Mouse (Mus musculus) urinary bladder, postnatal 25 days (tissue): ENCODE results near the gene Zkscan5.
"Not testable (repeated sequence)": the region's sequence is repeated elsewhere in the genome, so short reads cannot be mapped to it uniquely, and the experiment has no call there.

ENCODE experiments used
- DNase-seq: peaks from one replicate; pipeline ENCODE4 v3.0.0; 2022; ENCODE audit warnings: low spot score

The Zkscan5 gene

GRCm38 (mm10) chr5:145213505-145213904 is 9.1 kb downstream of the Zkscan5 start:
- no peak for DNase-seq

DNA sequence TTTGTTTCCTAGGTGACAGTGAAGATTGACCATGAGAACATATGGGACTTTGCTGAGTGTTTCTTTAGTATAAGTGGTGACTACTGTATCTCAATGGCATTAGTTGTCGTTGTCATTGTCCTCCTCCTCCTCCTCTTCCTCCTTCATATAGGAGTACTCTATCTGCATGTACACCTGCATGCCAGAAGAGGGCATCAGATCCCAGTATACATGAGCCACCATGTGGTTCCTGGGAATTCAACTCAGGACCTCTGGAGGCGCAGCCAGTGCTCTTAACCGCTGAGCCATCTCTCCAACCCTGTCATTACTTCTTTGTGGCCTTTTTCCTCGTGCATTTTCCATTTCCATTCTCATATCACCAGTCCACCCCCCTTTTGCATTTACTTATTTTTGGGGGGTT is 10.3 kb downstream of the Zkscan5 start:
- no peak for DNase-seq

DNA sequence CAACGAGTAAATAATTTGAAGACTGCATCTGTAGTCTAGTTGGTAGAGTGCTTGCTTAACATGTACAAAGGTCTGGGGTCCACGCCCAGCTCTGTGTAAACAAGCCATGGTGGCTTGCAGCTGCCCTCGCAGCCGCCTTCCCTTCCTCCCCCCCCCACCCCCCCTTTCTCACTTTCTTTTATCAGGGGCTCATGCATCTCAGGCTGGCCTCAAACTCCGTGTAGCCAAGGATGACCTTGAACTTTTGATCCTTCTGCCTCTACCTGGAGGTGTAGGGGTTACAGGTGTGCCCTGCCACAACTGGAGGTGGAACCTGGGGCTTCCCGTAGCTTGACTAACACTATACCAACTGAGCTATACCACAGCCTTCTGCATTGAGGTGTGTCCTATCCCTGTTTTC is 13.4 kb downstream of the Zkscan5 start:
- DNase-seq, result no peak

DNA sequence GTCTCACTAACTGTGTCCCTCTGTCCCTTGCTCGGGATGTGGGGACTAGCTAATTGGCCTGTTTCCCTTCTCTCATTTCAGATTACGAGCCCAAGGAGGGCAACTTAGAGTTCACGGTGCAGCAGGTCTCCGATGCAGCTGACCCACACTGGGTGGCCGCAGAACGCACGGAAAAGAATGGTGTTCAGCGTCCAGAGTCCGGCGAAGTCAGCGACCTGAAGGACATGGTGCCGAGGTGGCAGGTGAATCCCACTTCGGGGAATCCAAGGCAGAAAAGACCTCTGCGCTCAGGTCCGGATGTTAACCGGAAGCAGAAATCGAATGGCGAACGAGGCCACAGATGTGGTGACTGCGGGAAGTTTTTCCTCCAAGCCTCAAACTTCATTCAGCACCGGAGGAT is 13.8 kb downstream of the Zkscan5 start:
- no peak for DNase-seq

- DNase-seq, result no peak
These were observed 14.3 kb downstream of the Zkscan5 start for GRCm38 (mm10) chr5:145218671-145219070.

DNA sequence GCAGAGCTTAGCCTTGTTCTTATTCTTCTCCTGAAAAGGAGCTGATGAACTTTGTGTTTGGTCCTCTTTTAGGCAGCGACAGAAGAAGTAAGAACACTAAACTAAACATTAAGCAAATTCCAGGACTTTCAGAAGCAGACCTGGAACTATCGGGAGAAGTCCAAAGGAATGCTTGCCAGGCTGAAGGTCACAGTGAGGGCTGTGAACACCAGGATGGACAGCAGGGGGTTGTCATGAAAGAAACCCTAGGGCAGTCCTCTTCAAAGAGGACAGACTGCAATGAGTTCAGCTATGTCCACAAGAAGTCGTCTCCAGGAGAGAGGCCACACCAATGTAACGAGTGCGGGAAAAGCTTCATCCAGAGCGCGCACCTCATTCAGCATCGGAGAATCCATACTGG is 15.6 kb downstream of the Zkscan5 start:
- DNase-seq, result no peak

- no peak for DNase-seq
These were observed 18.5 kb downstream of the Zkscan5 start for GRCm38 (mm10) chr5:145222840-145223239.

DNA sequence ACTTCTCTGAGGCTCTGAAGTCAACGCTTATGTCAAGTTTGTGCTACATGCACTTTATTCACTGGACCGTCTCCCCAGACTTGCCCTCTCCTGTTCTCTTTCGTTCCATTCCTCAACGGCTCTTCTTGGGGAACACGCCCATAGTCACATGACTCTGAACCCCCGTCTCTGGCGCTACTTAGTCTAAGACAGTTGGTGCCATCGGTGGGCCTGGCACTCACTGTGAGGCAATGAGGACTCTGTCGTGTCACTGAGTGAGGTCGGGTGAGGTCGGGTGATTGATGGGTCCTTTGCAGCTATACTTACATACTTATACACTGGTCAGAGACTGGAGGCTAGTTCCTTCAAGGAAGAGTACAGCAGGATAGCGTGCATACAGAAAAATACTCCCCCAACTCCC is 19.0 kb downstream of the Zkscan5 start:
- DNase-seq, result no peak

DNA sequence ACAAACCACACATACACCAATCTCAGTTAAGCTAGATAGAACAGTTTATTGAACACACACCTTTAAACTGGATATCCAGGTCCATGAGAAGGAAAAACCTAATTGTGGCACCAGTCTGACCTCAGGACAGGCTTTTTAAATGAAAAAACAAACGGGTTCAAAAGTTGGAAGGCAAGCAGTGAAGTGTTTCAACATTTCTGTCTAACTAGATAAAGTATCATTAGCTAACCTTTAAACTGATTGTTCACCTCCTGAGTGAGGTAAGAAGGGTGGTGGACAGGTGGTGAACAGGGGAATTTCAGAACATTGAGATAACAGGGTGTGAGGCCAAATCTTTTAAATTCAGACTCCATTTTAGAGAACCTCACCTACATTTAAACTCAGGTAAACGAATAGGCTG is 22.1 kb downstream of the Zkscan5 start:
- DNase-seq, result no peak

DNA sequence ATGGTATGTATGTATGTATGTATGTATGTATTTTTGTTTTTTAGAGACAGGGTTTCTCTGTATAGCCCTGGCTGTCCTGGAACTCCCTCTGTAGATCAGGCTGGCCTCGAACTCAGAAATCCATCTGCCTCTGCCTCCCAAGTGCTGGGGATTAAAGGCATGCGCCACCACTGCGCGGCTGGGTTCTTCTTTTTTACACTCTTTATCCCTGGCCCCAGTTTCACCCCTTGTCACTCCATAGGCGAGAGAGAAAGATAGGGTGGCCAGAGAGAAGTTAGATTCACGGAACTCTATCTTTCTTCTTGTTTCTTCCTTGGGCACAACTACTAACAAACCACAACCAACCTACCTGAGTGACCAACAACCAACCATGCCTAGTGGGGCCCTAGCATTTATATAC is 24.9 kb downstream of the Zkscan5 start:
- not testable (repeated sequence) for DNase-seq

- no peak for DNase-seq
These were observed 26.3 kb downstream of the Zkscan5 start for GRCm38 (mm10) chr5:145230641-145231040.

DNA sequence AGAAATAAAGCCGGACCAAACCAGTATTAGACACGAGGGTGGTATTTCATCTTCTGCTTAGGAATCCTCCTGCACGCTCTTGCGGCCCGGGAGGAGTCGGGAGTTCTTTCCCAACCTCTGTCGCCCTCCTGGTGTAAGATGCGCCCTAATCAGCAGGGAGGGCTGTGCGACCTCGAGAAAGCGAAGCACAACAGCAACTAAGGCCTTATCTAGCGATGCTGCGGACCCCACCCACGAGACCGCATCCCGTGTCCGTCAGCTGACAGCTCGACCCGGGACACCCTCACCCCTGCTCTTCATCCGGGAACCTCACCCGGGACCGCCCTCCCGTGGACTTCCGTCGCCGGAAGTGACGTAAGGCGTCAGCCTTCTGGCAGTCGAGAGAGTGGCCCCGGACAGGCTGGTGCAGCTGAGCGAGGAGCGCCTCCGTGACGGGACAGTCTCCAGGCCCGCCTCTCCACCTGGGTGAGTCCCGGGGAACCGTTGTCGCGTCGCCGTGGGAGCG is 27.1 kb downstream of the Zkscan5 start, which contains the start of gene Zfp655:
Gene Zfp655, plus strand, starts transcription at position 349 of the 505 bp plus-strand sequence.
- DNase-seq, result peak; percentile 95

DNA sequence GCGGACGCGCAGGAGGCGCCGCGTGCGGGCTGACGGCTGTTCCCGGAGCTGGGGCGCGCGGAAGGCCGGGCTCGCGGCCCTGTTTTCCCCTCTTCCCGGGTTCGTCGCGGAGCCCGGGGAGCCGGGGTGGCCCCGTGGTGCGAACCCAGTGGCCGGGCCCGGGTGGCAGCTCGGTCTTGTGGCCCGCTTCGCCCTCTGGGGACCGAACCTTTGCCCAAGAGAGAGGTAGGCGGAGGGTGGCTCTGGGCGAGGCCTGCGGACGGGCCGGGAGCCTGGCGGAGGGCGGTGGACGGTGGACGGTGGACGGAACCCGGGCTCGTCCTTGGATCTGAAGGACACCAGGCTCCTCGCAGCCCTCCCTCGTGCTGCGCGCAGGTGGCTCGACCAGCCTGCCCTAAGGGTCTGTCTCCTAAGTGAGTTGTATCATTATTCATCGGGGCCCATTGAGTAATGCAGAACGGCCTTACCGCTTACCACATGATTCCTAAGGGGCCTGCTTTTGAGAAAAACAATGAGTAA is 27.6 kb downstream of the Zkscan5 start:
- no peak for DNase-seq

GRCm38 (mm10) chr5:145234636-145235035 is 30.3 kb downstream of the Zkscan5 start:
- no peak for DNase-seq

GRCm38 (mm10) chr5:145249520-145249919 is 45.2 kb downstream of the Zkscan5 start:
- DNase-seq, result no peak
